Mouse (Mus musculus) layer of hippocampus, adult 9-11 months (tissue): ENCODE data around the gene Tbx15.
"Not testable (repeated sequence)": the region's sequence is repeated elsewhere in the genome, so short reads cannot be mapped to it uniquely, and the experiment has no call there.

Experiments
- DNase-seq: peaks from one replicate; pipeline ENCODE4 v3.0.0; 2022

Tbx15 gene

GRCm38 (mm10) chr3:99279718-99280117 is 39.5 kb downstream of the Tbx15 start:
- no peak for DNase-seq

DNA sequence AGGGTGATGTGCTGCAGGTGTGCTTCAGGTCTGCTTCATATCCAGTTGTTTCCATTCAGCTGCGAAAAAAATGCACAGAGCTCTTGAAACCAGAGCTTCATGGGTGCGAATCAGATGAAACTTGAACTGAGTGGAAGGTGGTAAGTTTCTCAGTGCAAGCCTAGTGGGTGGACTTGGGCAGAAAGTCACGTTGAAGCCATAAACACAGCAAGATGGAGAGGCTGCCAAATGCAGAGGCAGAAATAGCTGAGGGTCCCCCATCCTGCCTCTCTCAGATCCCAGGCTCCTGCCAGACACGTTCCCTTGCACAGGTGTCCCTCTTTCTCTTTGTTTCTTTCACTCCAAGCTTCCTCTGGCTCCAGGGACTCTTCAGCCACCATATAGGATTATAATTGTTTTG is 41.3 kb downstream of the Tbx15 start:
- no peak for DNase-seq

- no peak for DNase-seq
Measured at GRCm38 (mm10) chr3:99288302-99288701, 48.1 kb downstream of the Tbx15 start.

GRCm38 (mm10) chr3:99290064-99290702 is 50.0 kb downstream of the Tbx15 start:
- DNase-seq: no peak

DNA sequence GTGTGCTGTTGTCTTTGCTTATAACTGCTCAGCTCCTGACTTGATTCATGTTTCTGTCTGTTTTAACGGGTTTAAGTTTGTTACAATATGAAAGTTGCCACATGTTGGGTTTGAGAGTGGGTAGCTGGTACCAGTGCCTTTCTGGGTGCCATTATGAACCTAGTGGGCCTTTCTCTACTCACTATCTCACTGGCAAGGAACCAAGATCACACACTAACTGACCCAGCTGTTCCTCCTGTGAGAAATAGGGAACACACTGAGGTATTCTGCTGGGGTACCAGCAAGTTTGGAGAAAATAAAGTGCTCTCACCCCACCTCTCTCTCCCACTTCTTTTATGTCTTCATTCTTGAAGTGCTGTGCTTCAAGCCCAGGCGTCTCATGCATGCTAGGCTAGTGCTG is 50.7 kb downstream of the Tbx15 start:
- no peak for DNase-seq

- no peak for DNase-seq
Measured at GRCm38 (mm10) chr3:99291386-99291785, 51.2 kb downstream of the Tbx15 start.

DNA sequence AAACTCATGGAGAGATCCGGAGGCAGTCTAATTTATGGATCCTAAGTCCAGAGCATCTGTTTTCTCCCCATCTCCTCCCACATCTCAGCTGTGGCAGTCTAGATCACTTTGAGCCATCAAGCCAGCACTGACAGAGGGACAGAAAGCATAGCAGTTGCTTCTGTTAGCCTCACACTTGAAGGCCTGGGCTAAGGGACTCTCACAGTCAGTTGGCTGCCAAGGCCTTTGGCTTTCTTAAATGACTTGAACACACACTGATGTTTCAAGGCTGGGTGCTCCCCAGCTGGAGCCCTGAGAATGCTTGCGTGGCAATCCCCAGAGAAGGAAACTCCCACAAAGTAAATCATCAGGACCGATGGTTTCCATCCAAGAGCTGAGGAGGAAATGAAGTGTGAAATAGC is 52.4 kb downstream of the Tbx15 start:
- peak; percentile 52 for DNase-seq

GRCm38 (mm10) chr3:99294209-99294608 is 54.0 kb downstream of the Tbx15 start:
- not testable (repeated sequence) for DNase-seq

- DNase-seq: no peak
Measured at GRCm38 (mm10) chr3:99295301-99295700, 55.1 kb downstream of the Tbx15 start.

- DNase-seq: no peak
Measured at GRCm38 (mm10) chr3:99296186-99296585, 56.0 kb downstream of the Tbx15 start.

GRCm38 (mm10) chr3:99300846-99301245 is 60.7 kb downstream of the Tbx15 start:
- DNase-seq: no peak

DNA sequence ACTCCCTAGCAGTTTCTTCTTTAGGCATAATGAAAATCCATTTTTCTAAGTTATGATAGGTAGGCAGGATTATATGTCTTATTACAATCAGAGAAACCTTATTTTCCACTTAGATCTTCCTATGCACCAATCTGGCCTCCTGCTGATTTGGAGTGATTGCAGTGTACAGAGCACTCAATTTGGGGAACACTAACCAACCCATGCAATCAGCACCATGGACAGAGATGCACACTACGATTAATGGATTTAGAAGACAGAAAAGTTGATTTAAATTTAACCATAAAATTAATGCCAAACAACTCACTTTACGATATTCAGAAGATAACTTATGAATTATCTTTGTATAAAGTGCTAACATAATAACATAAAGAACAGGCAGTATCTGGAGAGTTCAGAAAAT is 70.7 kb downstream of the Tbx15 start:
- no peak for DNase-seq

- DNase-seq: no peak
Measured at GRCm38 (mm10) chr3:99311943-99312635, 71.9 kb downstream of the Tbx15 start.

GRCm38 (mm10) chr3:99322345-99322744 is 82.2 kb downstream of the Tbx15 start:
- DNase-seq: no peak

DNA sequence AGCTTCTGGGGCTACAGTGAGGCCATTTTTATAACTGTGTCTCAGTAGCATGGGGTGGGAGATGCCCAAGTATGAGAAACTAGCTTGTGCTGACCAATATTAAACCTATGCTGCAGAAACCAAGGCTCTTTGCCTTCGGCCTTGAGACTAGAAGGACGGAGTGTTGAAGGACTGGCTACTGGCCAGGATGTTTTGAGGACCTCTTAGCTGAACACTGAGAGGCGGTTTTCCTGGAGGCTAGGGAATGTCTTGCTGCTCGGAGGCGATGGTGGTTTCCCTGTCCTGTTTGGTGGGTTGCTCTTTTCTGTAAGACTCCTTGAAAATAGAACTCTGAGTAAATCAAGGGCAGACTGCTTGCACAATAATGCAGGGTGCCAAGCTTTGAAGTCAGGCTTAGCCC is 89.1 kb downstream of the Tbx15 start:
- DNase-seq: no peak

DNA sequence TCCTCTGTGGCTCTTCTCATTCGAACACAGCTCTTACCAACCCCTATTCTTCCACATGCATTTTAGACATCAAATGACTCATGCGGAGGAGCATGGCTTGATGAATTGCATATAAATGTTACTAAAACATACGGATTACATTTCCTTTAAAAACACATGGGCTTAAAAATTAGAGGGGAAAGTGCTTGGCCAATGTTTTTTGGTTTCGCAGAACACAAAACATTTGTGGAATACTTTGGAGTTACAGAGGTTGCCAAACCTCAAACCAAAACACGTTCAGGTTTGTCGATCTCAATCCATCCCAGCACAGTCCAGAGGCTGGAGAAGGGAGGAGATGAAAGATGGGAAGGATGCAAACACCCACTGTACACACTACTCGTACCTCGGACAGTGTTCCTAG is 90.9 kb downstream of the Tbx15 start:
- DNase-seq: no peak

DNA sequence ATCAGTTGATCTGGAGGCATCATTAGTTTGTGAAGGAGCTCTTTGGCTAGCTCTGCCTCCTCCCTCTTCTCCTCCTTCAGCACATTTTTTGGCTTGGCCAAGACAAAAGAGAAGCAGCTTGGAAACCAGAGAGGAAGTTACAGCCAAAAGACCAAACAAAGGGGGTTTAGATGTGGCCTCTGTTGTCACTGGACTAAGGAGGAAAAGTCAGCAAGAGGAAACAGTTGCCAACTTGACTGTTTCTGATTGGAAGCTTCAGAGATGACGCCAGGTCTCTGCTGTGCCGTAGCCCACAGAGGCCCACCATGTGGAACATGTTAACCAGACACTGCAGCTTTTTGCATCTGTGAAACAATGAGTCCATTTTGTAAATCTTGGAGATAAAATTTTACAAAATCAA is 96.7 kb downstream of the Tbx15 start:
- no peak for DNase-seq

DNA sequence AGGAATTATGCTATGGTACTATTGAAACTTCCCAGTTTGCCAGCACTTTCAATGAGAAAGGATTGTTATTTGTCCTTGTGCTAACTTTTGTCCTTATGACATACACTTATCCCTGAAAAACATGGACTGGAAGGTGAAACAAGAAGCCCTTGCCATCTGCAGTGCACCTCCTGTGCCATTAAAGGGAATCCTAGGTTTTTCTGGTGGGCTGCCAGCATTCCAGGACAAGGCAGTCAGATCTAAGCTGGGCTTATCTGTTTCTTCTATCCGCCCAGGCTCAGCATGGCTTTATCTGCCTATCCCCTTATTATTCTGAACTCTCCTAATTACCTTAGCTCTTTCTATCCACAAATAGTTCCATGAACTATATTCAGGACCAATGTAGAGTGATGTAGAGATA is 98.6 kb downstream of the Tbx15 start:
- DNase-seq: no peak

GRCm38 (mm10) chr3:99340021-99340420 is 99.8 kb downstream of the Tbx15 start:
- DNase-seq: no peak

DNA sequence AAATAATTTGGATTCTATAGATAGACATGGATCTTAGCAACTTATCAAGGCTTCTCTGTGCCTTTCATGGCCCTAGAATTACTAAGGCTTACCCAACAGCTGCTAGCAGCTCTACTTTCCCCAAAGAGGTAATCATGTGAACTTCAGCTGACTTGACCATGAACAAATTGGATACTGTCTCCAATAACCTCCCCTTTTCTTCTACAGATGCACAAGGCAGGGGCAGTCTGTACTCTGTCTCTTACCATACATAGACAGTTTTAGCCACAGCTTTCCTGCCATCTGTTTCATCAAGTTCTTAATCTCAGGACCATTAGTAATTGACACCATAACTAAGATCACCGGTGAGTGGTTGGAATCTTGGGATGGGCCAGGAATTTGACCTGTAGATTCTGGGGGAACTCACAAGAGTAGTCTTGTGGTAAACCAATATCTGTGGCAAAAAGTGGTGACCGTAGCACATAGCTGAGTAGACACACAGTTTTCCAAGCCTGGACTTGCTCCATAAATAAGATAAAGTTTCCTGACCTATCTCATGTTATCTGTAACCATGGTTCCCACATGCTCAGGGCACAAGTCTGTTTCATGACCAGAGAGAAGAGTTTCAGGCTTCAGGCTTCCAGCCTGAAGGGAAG is 139.6 kb downstream of the Tbx15 start:
- DNase-seq: no peak

DNA sequence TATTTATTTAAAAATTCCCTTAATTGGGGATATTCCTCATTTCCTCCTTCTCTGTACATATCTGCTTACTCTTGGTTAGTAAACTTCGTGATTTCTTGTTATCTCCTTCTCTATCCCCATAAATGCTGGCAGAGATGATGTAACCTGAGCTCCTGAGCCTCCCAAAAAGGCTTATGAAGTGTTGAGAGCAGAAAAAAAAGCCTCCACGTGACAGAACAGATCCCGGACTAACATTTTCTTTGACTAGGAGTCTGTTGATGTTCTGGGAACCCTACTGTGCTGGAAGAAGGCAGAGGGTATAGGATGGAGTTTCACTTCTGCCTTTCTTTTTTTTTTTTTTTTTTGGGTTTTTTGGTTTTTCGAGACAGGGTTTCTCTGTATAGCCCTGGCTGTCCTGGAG is 146.9 kb downstream of the Tbx15 start:
- no peak for DNase-seq
